In the genomic region with DNA sequence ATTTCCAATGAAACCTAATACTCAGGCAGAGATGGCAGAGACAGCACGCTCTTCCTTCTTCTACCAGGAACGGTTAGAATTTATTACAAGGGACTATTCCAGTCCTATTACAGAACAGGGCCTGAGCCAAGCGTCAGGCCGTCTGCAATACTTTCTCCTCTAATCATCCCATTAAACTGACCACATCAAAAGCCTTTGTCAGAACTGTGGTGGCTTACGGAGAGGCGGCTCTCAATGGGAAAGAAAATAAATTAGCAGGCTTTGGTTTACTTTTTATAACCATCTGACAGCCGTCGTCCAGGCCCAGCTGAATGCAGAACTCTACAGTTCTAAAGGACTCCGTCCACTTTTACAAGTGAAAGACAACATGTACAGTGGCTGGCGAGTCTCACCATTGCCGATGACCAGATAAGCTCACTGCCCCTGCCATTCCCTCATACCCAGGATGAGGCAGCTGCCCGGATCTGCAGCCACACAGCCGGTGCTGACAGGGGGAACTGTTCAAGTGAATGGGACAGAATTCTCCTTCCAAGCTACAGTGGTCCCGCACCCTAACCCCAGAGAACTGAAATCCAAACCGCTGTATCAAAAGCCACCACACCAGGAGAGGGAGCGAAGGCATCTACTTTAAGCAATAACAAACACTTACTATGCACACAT, we compare ENCODE assay signal across 17 mouse cellular contexts.
DNase-seq lines count a peak whose midpoint lies in the region; ATAC-seq and TF ChIP-seq lines count a peak whose summit lies in the region.
"Had no signal": no experiment of that assay in that cellular context is flagged by ENCODE, and none has a peak within 500 bp of the region (broad histone marks: within the 10 kb centered on the region; RNA-seq: fewer than 3 reads in every experiment).

No protein-coding gene starts in this region.

- no peak overlapping the region for H3K4me3 ChIP-seq in heart, embryonic 14.5 days (ENCODE audit: control insufficient read depth in 1 of 2, insufficient read depth in 1 of 2, low read depth in 1 of 2, low read length in 2 of 2)
- H3K4me3 ChIP-seq in midbrain, embryonic 13.5 days (replicated peaks) = no peak overlapping the region
- H3K4me3 ChIP-seq in midbrain, embryonic 11.5 days (ENCODE audit: low read depth, low read length) = no peak overlapping the region
- no peak overlapping the region for H3K4me3 ChIP-seq in myocyte
- H3K4me3 ChIP-seq: embryonic facial prominence, embryonic 12.5 days; hindbrain, embryonic 10.5 days; intestine, embryonic 15.5 days; liver, embryonic 12.5 days; neural tube, embryonic 13.5 days had no signal

- no peak for TF ChIP-seq POLR2A in myocyte (IDR thresholded peaks at IDR 0.05; ENCODE audit: insufficient read length, low read depth)

- peak overlapping the region in 1 of 2 experiments; percentile 42; a peak in 2 of 4 replicates for H3K27ac ChIP-seq in heart, embryonic 14.5 days (replicated peaks in 1 of 2; ENCODE audit: control insufficient read depth in 1 of 2, insufficient read depth in 1 of 2, low read depth in 2 of 2, low read length in 2 of 2)
- H3K27ac ChIP-seq in midbrain, embryonic 13.5 days = peak overlapping the region; percentile 19
- no peak overlapping the region for H3K27ac ChIP-seq in midbrain, embryonic 11.5 days (ENCODE audit: low read depth, low read length)
- H3K27ac ChIP-seq: embryonic facial prominence, embryonic 12.5 days; hindbrain, embryonic 10.5 days; intestine, embryonic 15.5 days; liver, embryonic 12.5 days; neural tube, embryonic 13.5 days; stomach, postnatal 0 days had no signal

- DNase-seq in heart, postnatal 4 days = no peak
- DNase-seq in midbrain, embryonic 11.5 days (ENCODE audit: low spot score, missing footprints) = no peak
- peak; percentile 91 for DNase-seq in Muller cell, postnatal 12 days (ENCODE audit: inconsistent ontology term)
- DNase-seq in gastrocnemius, postnatal 10 days = no peak
- DNase-seq: thymus, postnatal 14 days had no signal

- peaks cover 23% of the 10 kb centered on the region for H3K79me2 ChIP-seq in myocyte (ENCODE audit: control insufficient read depth, insufficient read depth)

- no peak overlapping the region for H3ac ChIP-seq in myocyte (ENCODE audit: control insufficient read depth, insufficient read length)

- 50% methylated on average over 16 of the region's 16 CpGs for WGBS in heart, embryonic 14.5 days
- 61% methylated on average over 16 of the region's 16 CpGs for WGBS in midbrain, embryonic 13.5 days
- WGBS in midbrain, embryonic 11.5 days = 83% methylated on average over 16 of the region's 16 CpGs

- ATAC-seq in heart, embryonic 14.5 days (ENCODE audit: insufficient number of reproducible peaks, insufficient read depth, low FRiP score, low read depth) = no peak
- no peak for ATAC-seq in midbrain, embryonic 13.5 days
- ATAC-seq in midbrain, embryonic 11.5 days (ENCODE audit: low FRiP score) = no peak
- ATAC-seq: activated CD4-positive, CD25-positive, alpha-beta regulatory T cell, adult 4 months; CD4-positive, CD25-positive, alpha-beta regulatory T cell, adult 4 months; liver, embryonic 12.5 days had no signal

- no peaks in the 10 kb centered on the region for H3K27me3 ChIP-seq in heart, embryonic 14.5 days (ENCODE audit: control insufficient read depth, insufficient read depth, low read length)
- H3K27me3 ChIP-seq in midbrain, embryonic 13.5 days = no peaks in the 10 kb centered on the region
- no peaks in the 10 kb centered on the region for H3K27me3 ChIP-seq in midbrain, embryonic 11.5 days (ENCODE audit: control insufficient read depth, insufficient read depth, low read length)
- no peaks in the 10 kb centered on the region for H3K27me3 ChIP-seq in myocyte (ENCODE audit: control insufficient read depth, insufficient read depth, insufficient read length)
- H3K27me3 ChIP-seq: embryonic facial prominence, embryonic 12.5 days; intestine, embryonic 15.5 days; liver, embryonic 12.5 days; neural tube, embryonic 13.5 days had no signal

- H3K4me2 ChIP-seq in heart, embryonic 14.5 days (ENCODE audit: low read length) = peak overlapping the region; percentile 38
- no peak overlapping the region for H3K4me2 ChIP-seq in midbrain, embryonic 13.5 days (replicated peaks)
- no peak overlapping the region for H3K4me2 ChIP-seq in midbrain, embryonic 11.5 days
- peak overlapping the region; percentile 55 for H3K4me2 ChIP-seq in myocyte (ENCODE audit: low read depth)
- H3K4me2 ChIP-seq: embryonic facial prominence, embryonic 12.5 days; intestine, embryonic 15.5 days; liver, embryonic 12.5 days; lung, embryonic 14.5 days; neural tube, embryonic 13.5 days had no signal

- no peaks in the 10 kb centered on the region for H3K9me3 ChIP-seq in heart, embryonic 14.5 days (ENCODE audit: control insufficient read depth, low read length)
- H3K9me3 ChIP-seq in midbrain, embryonic 13.5 days = no peaks in the 10 kb centered on the region
- H3K9me3 ChIP-seq in midbrain, embryonic 11.5 days (ENCODE audit: control insufficient read depth, low read length) = no peaks in the 10 kb centered on the region
- H3K9me3 ChIP-seq: embryonic facial prominence, embryonic 12.5 days; hindbrain, embryonic 10.5 days; intestine, embryonic 15.5 days; liver, embryonic 12.5 days; neural tube, embryonic 13.5 days had no signal

- H3K36me3 ChIP-seq in heart, embryonic 14.5 days (ENCODE audit: control insufficient read depth, insufficient read depth, low read length) = peaks cover 29% of the 10 kb centered on the region
- H3K36me3 ChIP-seq in midbrain, embryonic 13.5 days = peaks cover 34% of the 10 kb centered on the region
- H3K36me3 ChIP-seq in midbrain, embryonic 11.5 days (ENCODE audit: control insufficient read depth, insufficient read depth, low read length) = peaks cover 3% of the 10 kb centered on the region; the same call in 1 of the 2 replicates
- peaks cover 36% of the 10 kb centered on the region for H3K36me3 ChIP-seq in myocyte (ENCODE audit: control insufficient read depth, insufficient read depth)

- peaks cover 26 to 56% of the 10 kb centered on the region in 2 experiments for H3K4me1 ChIP-seq in heart, embryonic 14.5 days (ENCODE audit: control insufficient read depth in 2 of 2, insufficient read depth in 2 of 2, low read length in 2 of 2)
- peaks cover 56% of the 10 kb centered on the region for H3K4me1 ChIP-seq in midbrain, embryonic 13.5 days (replicated peaks)
- H3K4me1 ChIP-seq in midbrain, embryonic 11.5 days (ENCODE audit: control insufficient read depth, insufficient read depth, low read length) = no peaks in the 10 kb centered on the region
- H3K4me1 ChIP-seq: liver, embryonic 12.5 days had no signal

- H3K9ac ChIP-seq in heart, embryonic 14.5 days (ENCODE audit: low read length) = peak overlapping the region; percentile 26; the same call in 1 of the 2 replicates
- no peak overlapping the region for H3K9ac ChIP-seq in midbrain, embryonic 13.5 days (replicated peaks)
- no peak overlapping the region for H3K9ac ChIP-seq in midbrain, embryonic 11.5 days (ENCODE audit: low read length)
- H3K9ac ChIP-seq: embryonic facial prominence, embryonic 12.5 days; intestine, embryonic 15.5 days; liver, embryonic 12.5 days; lung, embryonic 14.5 days; neural tube, embryonic 13.5 days had no signal

TF ChIP-seq in myocyte, 11 proteins besides CTCF, POLR2A, EP300 and RAD21:
- TF ChIP-seq MAX (IDR thresholded peaks at IDR 0.05; ENCODE audit: low read depth) (no peak), REST (IDR thresholded peaks at IDR 0.05; ENCODE audit: insufficient read depth, insufficient read length) (no peak), SRF (IDR thresholded peaks at IDR 0.05; ENCODE audit: control insufficient read depth, insufficient read length, low read depth) (no peak), TCF3 (IDR thresholded peaks at IDR 0.05; ENCODE audit: insufficient read length, low read depth) (no peak), CEBPB (IDR thresholded peaks at IDR 0.05; ENCODE audit: insufficient read depth, poor library complexity, severe bottlenecking) (peak; percentile 62; the same call in 1 of the 2 replicates), MYOG (IDR thresholded peaks at IDR 0.05; ENCODE audit: control insufficient read depth in 1 of 3, insufficient read depth in 1 of 3, insufficient read length in 2 of 3, low read depth in 2 of 3) (peak in 1 of 3 experiments; percentile 68), E2F4 (IDR thresholded peaks at IDR 0.05; ENCODE audit: insufficient read depth) (no peak), MYOD1 (IDR thresholded peaks at IDR 0.05; ENCODE audit: control insufficient read depth in 1 of 3, insufficient read length in 2 of 3, low read depth in 2 of 3) (peak in 2 of 3 experiments; percentile 49 to 72), TCF12 (IDR thresholded peaks at IDR 0.05; ENCODE audit: insufficient read depth, poor library complexity, severe bottlenecking) (no peak), POLR2AphosphoS2 (IDR thresholded peaks at IDR 0.05; ENCODE audit: insufficient read length, low read depth) (no peak), USF1 (IDR thresholded peaks at IDR 0.05; ENCODE audit: low read depth) (no peak)

Comparison
In these comparisons a context has a peak if more than half of its experiments do, and no peak if none do; other contexts are left out.
1. H3K4me2 ChIP-seq: peak in heart, embryonic 14.5 days (single experiment) and myocyte (single experiment); none in midbrain, embryonic 13.5 days (single experiment) and midbrain, embryonic 11.5 days (single experiment).